Mouse (Mus musculus) B cell, adult 2 months (primary cell): ENCODE results near the gene Cst6.
A peak's percentile ranks its signal among the peaks of the same experiment; 100 is the strongest.

Experiments
- DNase-seq, 2 experiments: peaks; one replicate each; pipeline ENCODE4 v3.0.0; 2022

The Cst6 gene

DNA sequence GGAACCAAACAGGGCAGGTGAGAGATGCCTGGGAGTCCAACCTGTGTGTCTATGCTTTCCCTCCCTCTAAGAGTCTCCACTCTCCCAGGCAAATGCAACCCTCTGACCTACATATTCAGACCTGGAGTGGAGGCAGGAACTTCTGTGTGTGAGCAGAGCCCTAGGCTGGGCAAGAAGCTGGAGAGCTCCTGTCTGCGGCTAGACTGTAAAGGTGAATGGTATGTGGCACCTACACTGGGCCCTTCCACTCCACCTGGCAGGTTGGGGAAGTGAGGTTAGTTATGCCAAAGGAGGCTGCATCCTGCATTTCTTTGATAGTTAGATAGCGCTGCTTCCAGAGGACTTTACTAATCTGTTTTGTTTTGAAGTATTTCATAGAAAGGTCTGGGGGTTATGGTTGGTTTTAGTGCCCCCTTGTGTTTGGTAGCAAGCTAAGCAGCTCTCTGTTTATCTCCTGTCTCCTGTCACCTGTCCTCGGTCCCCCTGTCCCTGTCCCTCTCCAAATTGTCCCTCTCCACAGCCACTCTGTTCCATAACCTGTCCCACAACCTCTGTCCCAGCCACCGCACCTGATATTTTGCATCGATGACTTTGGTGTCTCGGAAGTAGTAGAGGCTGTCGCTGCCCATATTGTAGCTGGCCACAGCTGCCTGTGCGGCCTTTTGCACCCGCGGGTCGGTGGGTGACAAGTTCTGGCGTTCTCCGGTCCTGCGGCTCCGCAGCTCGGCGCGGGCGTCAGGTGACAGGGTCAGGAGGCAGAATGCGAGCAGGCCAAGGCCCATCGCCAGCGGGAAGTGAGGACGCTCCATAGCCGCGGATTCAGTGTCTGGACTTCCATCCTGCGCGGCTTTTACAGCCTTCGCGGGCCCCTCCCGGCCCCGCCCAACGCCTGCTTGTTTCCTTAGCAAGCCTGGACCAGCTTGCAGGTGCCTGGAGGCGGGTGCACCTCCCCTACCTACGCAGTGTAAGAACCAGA is 560 bp downstream of the Cst6 start:
- peak; percentile 33 to 42 for DNase-seq

- no peak for DNase-seq
These were observed 1.3 kb downstream of the Cst6 start for GRCm38 (mm10) chr19:5348064-5348463.

DNA sequence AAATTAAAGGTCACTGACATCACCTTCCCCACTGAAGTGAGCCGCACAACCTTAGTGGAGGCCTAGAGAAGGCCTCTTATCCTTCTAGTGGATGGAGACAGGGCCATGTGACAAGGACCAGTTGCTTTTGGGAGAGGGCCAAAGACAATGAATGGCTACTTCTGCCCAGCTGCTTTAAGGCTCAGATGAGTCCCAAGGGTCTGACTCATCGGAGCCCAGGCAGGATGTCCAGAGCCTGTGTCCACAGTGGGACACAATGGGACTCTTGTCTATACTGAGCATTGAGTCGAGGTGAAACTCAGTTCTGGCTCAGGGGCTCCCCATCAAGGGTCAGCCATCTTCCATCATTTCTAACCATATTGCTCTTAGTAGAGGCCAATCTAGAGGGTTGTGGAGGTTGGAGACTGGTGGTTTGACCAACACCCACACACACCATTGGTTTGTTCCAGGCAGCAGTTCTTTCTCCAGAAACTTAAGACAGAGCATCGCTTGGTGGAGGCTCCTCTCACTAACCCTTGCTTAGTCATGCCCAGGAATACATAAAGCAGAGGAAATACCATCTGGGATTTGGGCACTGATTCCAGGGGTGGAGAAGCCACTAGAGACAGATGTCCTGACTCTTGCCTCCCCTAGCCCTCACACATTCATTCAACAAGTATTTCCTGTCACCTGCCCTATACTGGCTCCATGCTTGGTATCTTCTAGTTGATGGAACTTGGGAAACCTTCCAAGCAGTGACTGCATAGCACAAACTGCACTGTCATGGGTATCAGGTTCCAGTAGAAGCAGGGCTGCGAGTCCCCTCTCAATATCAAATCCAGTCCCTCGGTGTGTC is 3.9 kb downstream of the Cst6 start:
- no peak for DNase-seq

DNA sequence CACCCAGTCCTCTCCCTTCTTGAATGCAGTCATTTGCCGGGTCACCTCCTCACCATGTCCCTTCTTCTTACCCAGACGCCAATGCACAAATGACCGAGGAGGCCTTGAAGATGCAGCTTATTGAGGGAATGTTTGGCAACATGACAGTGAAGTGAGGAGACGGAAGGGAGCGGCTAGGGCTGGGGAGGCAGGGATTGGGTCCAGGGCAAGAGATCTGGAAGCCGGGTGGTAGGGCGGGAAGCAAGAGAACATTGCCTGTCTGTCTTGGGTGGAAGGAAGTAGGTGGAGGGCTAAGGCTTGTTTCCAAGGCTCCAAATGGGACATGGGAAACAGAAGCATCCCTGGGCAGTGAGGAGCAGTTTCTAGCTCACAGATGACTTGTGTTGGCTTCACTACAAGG is 8.0 kb downstream of the Cst6 start:
- no peak for DNase-seq

- DNase-seq: peak; percentile 82 to 84
These were observed 11.4 kb downstream of the Cst6 start for GRCm38 (mm10) chr19:5337975-5338374.

DNA sequence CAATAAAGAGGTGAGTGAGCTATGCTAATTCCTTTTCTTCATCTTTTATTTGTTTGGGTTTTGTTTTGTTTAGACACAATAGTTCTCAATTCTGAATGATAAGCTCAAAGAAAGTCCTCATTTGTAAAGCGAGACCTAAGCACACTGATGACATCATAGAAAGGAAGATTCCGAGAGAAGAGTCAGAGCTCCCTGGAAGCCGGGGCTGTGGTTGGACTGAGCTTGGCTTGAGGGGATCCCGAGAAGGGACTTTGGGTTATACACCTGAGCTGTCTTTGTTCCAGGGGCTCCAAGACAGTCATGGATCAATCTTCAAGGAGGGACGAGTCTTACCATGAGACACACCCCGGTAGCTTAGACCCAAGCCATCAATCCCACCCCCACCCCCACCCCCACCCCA is 13.9 kb downstream of the Cst6 start, which contains the start of gene Catsper1:
Catsper1 (plus strand) TSS at position 301 of the 400 bp plus-strand sequence.
- DNase-seq: no peak

GRCm38 (mm10) chr19:5334741-5335140 is 14.6 kb downstream of the Cst6 start:
- no peak for DNase-seq

DNA sequence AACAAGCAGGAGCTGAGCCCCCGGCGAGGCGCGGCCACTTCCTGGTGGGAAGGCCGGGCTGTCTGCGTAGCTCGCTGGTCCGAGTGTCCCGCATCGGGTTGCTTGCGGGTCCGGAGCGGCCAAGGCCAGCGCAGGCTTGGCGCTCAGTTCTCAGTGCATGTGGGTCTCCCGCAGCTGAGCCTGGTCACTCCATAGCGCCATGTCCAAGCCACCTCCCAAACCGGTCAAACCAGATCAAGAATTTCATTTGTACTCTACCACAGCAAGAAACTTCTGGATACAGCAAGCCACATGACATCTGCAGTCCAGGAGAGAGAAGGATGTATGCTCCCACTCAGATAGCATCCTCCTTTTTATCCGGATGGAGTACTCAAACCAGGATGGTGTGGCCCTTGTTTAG is 21.4 kb downstream of the Cst6 start:
- DNase-seq: no peak

- peak; percentile 43 to 49 for DNase-seq
These were observed 25.6 kb downstream of the Cst6 start for GRCm38 (mm10) chr19:5323801-5324200.

GRCm38 (mm10) chr19:5313189-5313588 is 36.2 kb downstream of the Cst6 start:
- DNase-seq: no peak

GRCm38 (mm10) chr19:5309025-5309424 is 40.3 kb downstream of the Cst6 start:
- no peak for DNase-seq

DNA sequence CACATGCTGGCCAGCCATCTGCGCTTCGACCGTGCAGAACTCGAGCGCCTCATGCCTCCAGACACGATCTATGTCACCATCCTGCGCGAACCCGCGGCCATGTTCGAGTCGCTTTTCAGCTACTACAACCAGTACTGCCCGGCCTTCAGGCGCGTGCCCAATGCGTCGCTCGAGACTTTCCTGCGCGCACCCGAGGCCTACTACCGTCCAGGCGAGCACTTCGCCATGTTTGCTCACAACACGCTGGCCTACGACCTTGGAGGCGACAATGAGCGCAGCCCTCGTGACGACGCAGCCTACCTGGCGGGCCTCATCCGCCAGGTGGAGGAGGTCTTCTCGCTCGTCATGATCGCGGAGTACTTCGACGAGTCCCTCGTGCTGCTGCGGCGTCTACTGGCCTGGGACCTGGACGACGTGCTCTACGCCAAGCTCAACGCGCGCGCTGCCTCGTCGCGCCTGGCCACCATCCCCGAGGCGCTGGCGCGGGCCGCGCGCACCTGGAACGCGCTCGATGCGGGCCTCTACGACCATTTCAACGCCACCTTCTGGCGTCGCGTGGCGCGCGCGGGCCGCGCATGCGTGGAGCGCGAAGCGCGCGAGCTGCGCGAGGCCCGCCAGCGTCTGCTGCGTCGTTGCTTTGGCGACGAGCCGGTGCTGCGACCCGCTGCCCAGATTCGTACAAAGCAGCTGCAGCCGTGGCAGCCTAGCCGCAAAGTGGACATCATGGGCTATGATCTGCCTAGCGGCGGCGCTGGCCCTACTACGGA is 42.2 kb downstream of the Cst6 start:
- DNase-seq: peak in 1 of 2 experiments; percentile 22

DNA sequence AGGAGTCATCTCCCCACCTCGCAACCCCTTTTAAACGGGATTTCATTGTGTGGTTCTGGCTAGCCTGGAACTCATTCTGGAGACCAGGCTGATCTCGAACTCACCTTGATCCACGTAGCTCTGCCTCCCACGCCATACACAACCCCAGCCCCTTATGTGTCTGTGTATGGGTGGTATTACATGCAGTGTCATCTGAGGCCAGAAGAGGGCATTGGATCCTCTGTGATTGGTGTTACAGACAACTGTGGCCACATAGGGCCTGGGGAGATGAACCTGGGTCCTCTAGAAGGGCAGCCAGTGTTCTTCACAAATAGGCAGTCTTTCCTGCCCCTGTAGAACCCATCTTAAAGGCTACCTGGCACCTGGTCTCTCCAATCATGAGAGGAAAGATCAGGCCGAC is 43.1 kb downstream of the Cst6 start:
- DNase-seq: no peak

GRCm38 (mm10) chr19:5302455-5302854 is 46.9 kb downstream of the Cst6 start:
- peak; percentile 81 to 85 for DNase-seq

- no peak for DNase-seq
These were observed 48.8 kb downstream of the Cst6 start for GRCm38 (mm10) chr19:5300588-5300987.

DNA sequence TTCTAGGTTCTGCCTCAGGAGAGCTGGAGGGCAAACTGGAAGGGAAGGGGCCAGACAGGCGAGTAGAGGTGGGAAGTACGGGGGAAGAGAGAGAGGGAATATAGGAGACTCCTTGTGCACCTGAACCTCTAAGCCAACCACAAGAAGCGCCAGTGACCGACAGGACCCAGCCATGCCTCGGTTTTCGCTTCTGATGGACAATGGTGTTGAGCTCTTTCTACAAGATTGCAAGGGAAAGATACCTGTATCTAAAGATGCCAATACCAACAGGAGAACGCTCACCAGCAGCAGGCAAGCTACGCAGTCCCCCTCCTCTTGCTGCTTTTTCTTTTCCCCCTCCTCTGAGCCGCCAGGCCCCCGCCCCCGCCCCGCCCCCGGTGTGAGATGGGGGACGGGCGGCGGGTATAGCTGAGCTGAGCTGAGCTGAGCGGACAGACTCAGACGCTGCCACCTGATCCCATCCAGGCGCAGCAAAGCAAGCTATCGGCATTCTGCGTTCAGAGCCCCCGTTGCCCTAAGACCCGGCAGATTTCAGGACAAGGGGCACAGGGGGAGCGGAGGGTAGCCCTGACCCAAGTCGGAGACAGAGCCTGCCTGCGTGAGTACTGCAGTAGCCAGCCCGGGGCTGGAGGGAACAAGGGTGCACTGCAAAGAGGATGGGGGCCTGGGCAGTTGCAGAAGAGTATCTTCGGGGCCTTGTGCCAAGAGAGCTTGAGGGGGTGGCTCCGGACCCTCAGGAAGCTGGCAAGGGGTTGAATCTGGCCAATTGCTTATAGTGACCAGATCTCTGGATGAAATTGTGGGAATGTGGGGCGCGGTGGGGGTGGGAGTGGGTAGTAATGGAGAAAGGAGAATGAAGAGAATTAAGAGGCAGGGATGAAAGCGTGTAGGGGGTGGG is 51.2 kb downstream of the Cst6 start, which contains the start of gene Gal3st3:
Gal3st3 (plus strand) TSS at position 429 of the 898 bp plus-strand sequence.
- no peak for DNase-seq

DNA sequence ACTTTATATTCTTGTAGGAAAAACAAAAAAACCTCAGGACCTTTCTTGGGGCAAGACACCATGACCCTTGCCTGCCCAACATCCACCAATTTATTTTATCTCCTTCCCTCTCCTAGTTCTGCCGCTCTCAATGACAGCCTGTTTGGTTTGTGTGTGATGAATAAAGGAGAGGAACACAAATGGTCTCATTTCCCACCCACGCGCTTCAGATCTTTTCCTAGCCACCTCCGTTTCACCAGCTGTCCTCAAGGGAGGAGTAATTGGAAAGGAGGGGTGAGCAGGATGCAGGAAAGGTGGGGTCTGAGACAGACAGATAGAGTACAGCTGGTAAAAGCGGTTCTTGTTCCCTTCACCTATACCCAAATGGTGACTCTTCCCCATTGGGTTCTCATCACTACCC is 52.7 kb downstream of the Cst6 start:
- no peak for DNase-seq

DNA sequence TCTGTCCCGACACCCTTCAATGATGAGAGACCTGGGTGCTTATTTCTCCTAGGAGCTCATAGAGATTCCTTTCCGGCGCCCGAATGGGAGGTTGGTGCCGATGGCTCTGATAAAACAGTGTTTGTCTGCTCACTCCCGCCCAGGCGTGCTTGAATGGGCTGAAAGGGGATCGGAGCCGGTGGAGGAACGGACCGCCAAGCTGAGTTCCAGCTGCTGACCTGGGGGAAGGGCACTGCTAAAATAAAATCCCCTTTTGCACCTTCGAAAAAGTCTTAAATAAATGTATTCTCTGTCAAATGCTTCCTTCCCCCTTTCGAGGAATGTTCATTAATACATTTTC is 53.7 kb downstream of the Cst6 start:
- DNase-seq: no peak

GRCm38 (mm10) chr19:5294972-5295735 is 54.2 kb downstream of the Cst6 start, which contains the start of gene Sf3b2:
Gene Sf3b2 (minus strand): TSS chr19:5295455.
- peak; percentile 93 to 95 for DNase-seq
